Mouse (Mus musculus) megakaryocyte, embryonic 14.5 days (primary cell): ENCODE measurements around the gene Hes3.

Source experiments
- FLI1 ChIP-seq: IDR thresholded peaks from 2 replicates; pipeline ENCODE4 v1.6.1; 2012; ENCODE audit warnings: low read length, inconsistent platforms, mixed read lengths
- GATA1 ChIP-seq: IDR thresholded peaks from 3 replicates; pipeline ENCODE4 v1.6.1; 2012; ENCODE audit warnings: mixed read lengths, low read length, inconsistent platforms, borderline replicate concordance

DNA sequence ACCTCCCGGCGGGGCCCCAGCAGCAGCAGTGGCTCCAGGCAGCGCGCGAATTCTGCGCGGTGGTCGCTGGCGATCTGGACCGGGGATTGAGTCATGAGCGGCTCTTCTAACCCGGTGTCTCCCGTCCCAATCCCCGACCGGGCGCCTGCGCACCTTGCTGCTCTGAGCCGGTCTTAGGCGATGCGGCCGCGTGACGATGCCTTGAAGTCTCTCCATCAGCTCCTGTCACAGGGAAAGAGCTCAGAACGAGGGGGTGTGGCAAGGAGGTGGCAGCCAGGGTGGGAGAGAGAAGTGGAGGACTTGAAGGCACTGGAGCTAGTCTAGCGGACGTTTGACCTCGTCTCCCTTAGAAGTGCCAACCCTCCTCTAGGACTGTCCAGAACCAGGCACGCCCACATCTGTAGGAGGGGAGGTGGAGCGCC is 21.8 kb upstream of the Hes3 start:
- TF ChIP-seq FLI1 (no peak), GATA1 (no peak)
